Mouse (Mus musculus) MEL (cell line): ENCODE results near the gene Trak1. TPM values are rescaled to one million over a fixed set of nuclear protein-coding genes. Genes with fewer than 3 reads are reported as not detected.

Source experiments
- DNase-seq: peaks from one replicate; pipeline ENCODE4 v3.0.0; 2011; ENCODE audit warnings: low read depth, low spot score
- H3K27ac ChIP-seq: 2 replicates; pipeline ENCODE4 v1.5.1; 2012; ENCODE audit warnings: low read depth, mild to moderate bottlenecking, control low read depth, low read length, moderate library complexity; ENCODE audit not compliant: control insufficient read depth
- H3K27me3 ChIP-seq, 2 experiments: fragments of 150-350 bp in 1 of 2; sonication (generic) in 1 of 2; 2 replicates each; pipeline ENCODE4 v1.6.1; 2012; ENCODE audit warnings: low read length in 2 of 2, mild to moderate bottlenecking in 2 of 2, improper control_type of control experiment in 1 of 2, moderate library complexity in 1 of 2; ENCODE audit not compliant: insufficient read depth in 2 of 2, control insufficient read depth in 1 of 2
- H3K36me3 ChIP-seq, 2 experiments: 2 replicates each; pipeline ENCODE4 v1.6.1; 2012 to 2014; ENCODE audit warnings: low read length in 2 of 2, improper control_type of control experiment in 1 of 2, inconsistent platforms in 1 of 2, mild to moderate bottlenecking in 1 of 2; ENCODE audit not compliant: insufficient read depth in 2 of 2, control insufficient read depth in 1 of 2
- H3K4me1 ChIP-seq, 2 experiments: fragments of 150-350 bp in 1 of 2; sonication (generic) in 1 of 2; 2 replicates each; pipeline ENCODE4 v1.6.1; 2012; ENCODE audit warnings: low read length in 2 of 2, improper control_type of control experiment in 1 of 2, mild to moderate bottlenecking in 1 of 2; ENCODE audit not compliant: insufficient read depth in 2 of 2, control insufficient read depth in 1 of 2
- H3K4me3 ChIP-seq, 2 experiments: fragments of 150-350 bp in 1 of 2; sonication (generic) in 1 of 2; 2 replicates each; pipeline ENCODE4 v1.5.1; 2012; ENCODE audit warnings: low read depth in 2 of 2, low read length in 2 of 2, mild to moderate bottlenecking in 2 of 2, moderate library complexity in 2 of 2, control low read depth in 1 of 2, improper control_type of control experiment in 1 of 2; ENCODE audit not compliant: control insufficient read depth in 1 of 2, insufficient read depth in 1 of 2
- H3K79me2 ChIP-seq: 2 replicates; pipeline ENCODE4 v1.6.1; 2012; ENCODE audit warnings: mild to moderate bottlenecking, low read length, moderate library complexity; ENCODE audit not compliant: control insufficient read depth, poor library complexity, insufficient read depth
- H3K9ac ChIP-seq: 2 replicates; pipeline ENCODE4 v1.6.1; 2012; ENCODE audit warnings: low read depth, mild to moderate bottlenecking, control low read depth, low read length, moderate library complexity; ENCODE audit not compliant: control insufficient read depth, poor library complexity, severe bottlenecking
- H3K9me3 ChIP-seq: fragments of 150-350 bp; sonication (generic); replicated peaks from 2 replicates; pipeline ENCODE4 v1.6.1; 2012; ENCODE audit warnings: mild to moderate bottlenecking, low read length, improper control_type of control experiment, moderate library complexity; ENCODE audit not compliant: insufficient read depth
- BHLHE40 ChIP-seq: IDR thresholded peaks from 2 replicates; pipeline ENCODE4 v1.6.1; 2012; ENCODE audit warnings: low read depth, mild to moderate bottlenecking, inconsistent platforms, low read length, improper control_type of control experiment, borderline replicate concordance
- E2F4 ChIP-seq: IDR thresholded peaks from 2 replicates; pipeline ENCODE4 v1.6.1; 2011; ENCODE audit warnings: low read depth, low read length, improper control_type of control experiment, borderline replicate concordance
- GABPA ChIP-seq: IDR thresholded peaks from 2 replicates; pipeline ENCODE4 v1.6.1; 2012; ENCODE audit warnings: low read depth, mild to moderate bottlenecking, inconsistent platforms, low read length, improper control_type of control experiment, moderate library complexity
- GATA1 ChIP-seq: IDR thresholded peaks from 2 replicates; pipeline ENCODE4 v1.6.1; 2011; ENCODE audit warnings: low read depth, low read length, improper control_type of control experiment
- HCFC1 ChIP-seq: IDR thresholded peaks from 2 replicates; pipeline ENCODE4 v1.6.1; 2012; ENCODE audit warnings: low read depth, mild to moderate bottlenecking, inconsistent platforms, low read length, improper control_type of control experiment, moderate library complexity
- KAT2A ChIP-seq: conservative IDR thresholded peaks from 2 replicates; pipeline ENCODE4 v1.6.1; 2012; ENCODE audit warnings: low read depth, low read length, improper control_type of control experiment, inconsistent platforms
- MAX ChIP-seq: IDR thresholded peaks from 2 replicates; pipeline ENCODE4 v1.6.1; 2011; ENCODE audit warnings: low read length, improper control_type of control experiment
- MEF2A ChIP-seq: IDR thresholded peaks from 2 replicates; pipeline ENCODE4 v1.6.1; 2014; ENCODE audit warnings: low read depth, mild to moderate bottlenecking, inconsistent platforms, low read length, improper control_type of control experiment; ENCODE audit not compliant: poor library complexity, insufficient replicate concordance, severe bottlenecking; ENCODE audit errors: extremely low read depth
- MXI1 ChIP-seq: IDR thresholded peaks from 2 replicates; pipeline ENCODE4 v1.6.1; 2011; ENCODE audit warnings: mild to moderate bottlenecking, low read depth, low read length, improper control_type of control experiment
- MYB ChIP-seq: IDR thresholded peaks from 2 replicates; pipeline ENCODE4 v1.6.1; 2011; ENCODE audit warnings: mild to moderate bottlenecking, low read depth, low read length, improper control_type of control experiment
- MYC ChIP-seq: IDR thresholded peaks from 2 replicates; pipeline ENCODE4 v1.6.1; 2011; ENCODE audit warnings: low read depth, mild to moderate bottlenecking, low read length, improper control_type of control experiment, moderate library complexity
- NELFE ChIP-seq: IDR thresholded peaks from 2 replicates; pipeline ENCODE4 v1.6.1; 2011; ENCODE audit warnings: low read depth, low read length, improper control_type of control experiment
- NRF1 ChIP-seq: IDR thresholded peaks from 2 replicates; pipeline ENCODE4 v1.6.1; 2014; ENCODE audit warnings: low read depth, mild to moderate bottlenecking, inconsistent platforms, low read length, improper control_type of control experiment, moderate library complexity; ENCODE audit not compliant: poor library complexity, insufficient read depth, severe bottlenecking
- POLR2A ChIP-seq, 2 experiments: IDR thresholded peaks; 2 replicates each; pipeline ENCODE4 v1.6.1; 2011 to 2012; ENCODE audit warnings: low read length in 2 of 2, mild to moderate bottlenecking in 2 of 2, control low read depth in 1 of 2, improper control_type of control experiment in 1 of 2, low read depth in 1 of 2, moderate library complexity in 1 of 2; ENCODE audit not compliant: control insufficient read depth in 1 of 2, insufficient read depth in 1 of 2, poor library complexity in 1 of 2
- POLR2AphosphoS2 ChIP-seq: IDR thresholded peaks from 2 replicates; pipeline ENCODE4 v1.6.1; 2011; ENCODE audit warnings: low read length, improper control_type of control experiment
- POLR2AphosphoS5 ChIP-seq: IDR thresholded peaks from 2 replicates; pipeline ENCODE4 v1.6.1; 2012; ENCODE audit warnings: low read depth, borderline replicate concordance, mild to moderate bottlenecking, inconsistent platforms, low read length, moderate library complexity, mixed read lengths
- RAD21 ChIP-seq: IDR thresholded peaks from 2 replicates; pipeline ENCODE4 v1.6.1; 2011; ENCODE audit warnings: mild to moderate bottlenecking, low read depth, low read length, improper control_type of control experiment
- RCOR1 ChIP-seq: IDR thresholded peaks from 2 replicates; pipeline ENCODE4 v1.6.1; 2012; ENCODE audit warnings: low read depth, mild to moderate bottlenecking, inconsistent platforms, low read length, improper control_type of control experiment
- SIN3A ChIP-seq: IDR thresholded peaks from 2 replicates; pipeline ENCODE4 v1.6.1; 2012; ENCODE audit warnings: low read length, improper control_type of control experiment, inconsistent platforms
- SMC3 ChIP-seq: IDR thresholded peaks from 2 replicates; pipeline ENCODE4 v1.6.1; 2011; ENCODE audit warnings: low read depth, low read length, improper control_type of control experiment
- TAL1 ChIP-seq: IDR thresholded peaks from 2 replicates; pipeline ENCODE4 v1.6.1; 2012; ENCODE audit warnings: mild to moderate bottlenecking, inconsistent platforms, low read length, moderate library complexity, mixed read lengths
- TBP ChIP-seq: IDR thresholded peaks from 2 replicates; pipeline ENCODE4 v1.8.0; 2011; ENCODE audit warnings: low read depth, low read length, improper control_type of control experiment
- polyA plus RNA-seq, 2 experiments: library from polyadenylated mRNA; stranded (reverse) in 1 of 2; unstranded in 1 of 2; fragments of >175 nt in 1 of 2; fragments of >200 nt in 1 of 2; gene quantifications; 2 replicates each; pipeline versions ENCODE4 v1.2.1 to v1.2.4; 2012; ENCODE audit warnings: low replicate concordance in 2 of 2, low read depth in 1 of 2; ENCODE audit not compliant: insufficient read length in 2 of 2, insufficient read depth in 1 of 2, missing spikeins in 1 of 2
- total RNA-seq: library from RNA; depleted of rRNA; stranded (reverse); fragments of 300-350 nt; gene quantifications from 2 replicates; pipeline ENCODE4 v1.2.3, GENCODE M21; 2012

Gene Trak1
- total and polyA plus RNA-seq, 3 experiments = 16.2 to 35.5 TPM; not detected in 1

- TF ChIP-seq SMC3 (peak; percentile 53), POLR2AphosphoS5 (no peak), RAD21 (peak; percentile 19), BHLHE40 (no peak), TAL1 (no peak), E2F4 (no peak), HCFC1 (no peak), GABPA (no peak), RCOR1 (no peak), MEF2A (no peak), TBP (0 out of 2 replicates have a peak, but pooled peaks have one; percentile 25), POLR2AphosphoS2 (no peak), SIN3A (peak; percentile 75), KAT2A (no peak), GATA1 (no peak)
- TF ChIP-seq, all 39 proteins: peak for 9
Measured at GRCm38 (mm10) chr9:121284422-121284821, 12.9 kb upstream of the Trak1 start (continued).

- H3K79me2 ChIP-seq = peaks cover 4% of the 10 kb centered on the region; the same call in 1 of the 2 replicates
- H3K27ac ChIP-seq = peak overlapping the region; percentile 78
- H3K4me1 ChIP-seq = peaks cover 6 to 8% of the 10 kb centered on the region in 2 experiments; a peak in 3 of 4 replicates
- H3K27me3 ChIP-seq = no peaks in the 10 kb centered on the region
- TF ChIP-seq POLR2AphosphoS2 (peak; percentile 83), MYC (peak; percentile 30), TBP (peak; percentile 93), GATA1 (peak; percentile 37), POLR2A (IDR thresholded peaks at IDR 0.05; ENCODE audit: control insufficient read depth in 1 of 2, insufficient read depth in 1 of 2, low read depth in 1 of 2, low read length in 2 of 2, poor library complexity in 1 of 2) (peak in 1 of 2 experiments; percentile 90; a peak in 3 of 4 replicates), MAX (peak; percentile 42), NELFE (peak; percentile 70), HCFC1 (peak; percentile 52; the same call in 1 of the 2 replicates), RCOR1 (no peak), MXI1 (peak; percentile 58; the same call in 1 of the 2 replicates), MEF2A (no peak), NRF1 (peak; percentile 13; the same call in 1 of the 2 replicates), MYB (no peak), POLR2AphosphoS5 (no peak), SIN3A (peak; percentile 60; the same call in 1 of the 2 replicates)
- peak overlapping the region; percentile 93 for H3K4me3 ChIP-seq
- DNase-seq = peak; percentile 94
- H3K36me3 ChIP-seq = peaks cover 0 to 5% of the 10 kb centered on the region in 2 experiments; a peak in 2 of 4 replicates
- peak overlapping the region; percentile 84 for H3K9ac ChIP-seq
- H3K9me3 ChIP-seq = no peaks in the 10 kb centered on the region
Measured at GRCm38 (mm10) chr9:121285341-121286324, 11.7 kb upstream of the Trak1 start.
